ENCODE assay signal across 8 mouse cellular contexts in the genomic region with DNA sequence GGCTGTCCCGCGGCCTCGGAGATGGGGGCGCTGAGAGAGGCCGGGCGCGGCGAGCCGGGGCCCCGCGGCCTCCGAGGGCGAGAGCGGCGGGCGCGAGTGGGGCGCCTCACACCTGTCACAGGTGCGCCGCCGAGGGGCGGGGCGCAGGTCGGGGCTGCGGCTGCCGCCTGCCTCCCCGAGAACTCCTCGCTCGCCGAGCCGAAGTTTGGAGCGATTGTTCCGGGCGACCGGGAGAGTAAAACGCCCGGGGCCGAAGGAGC. TPM values are rescaled to one million over a fixed set of nuclear protein-coding genes. Genes with fewer than 3 reads are reported as not detected.
DNase-seq lines count a peak whose midpoint lies in the region; ATAC-seq and TF ChIP-seq lines count a peak whose summit lies in the region.

No protein-coding gene starts in this region.

- H3K9ac ChIP-seq in embryonic facial prominence, embryonic 14.5 days (ENCODE audit: low read depth, low read length) = peak overlapping the region; percentile 88
- peak overlapping the region; percentile 94 for H3K9ac ChIP-seq in intestine, postnatal 0 days (ENCODE audit: low read depth, low read length)
- H3K9ac ChIP-seq in midbrain, postnatal 0 days (replicated peaks; ENCODE audit: low read length, poor library complexity, severe bottlenecking) = peak overlapping the region; percentile 91

- no peak for TF ChIP-seq CTCF in left cerebral cortex, adult 2 months (IDR thresholded peaks at IDR 0.05)
- no peak for TF ChIP-seq CTCF in intestine, postnatal 0 days (IDR thresholded peaks at IDR 0.05; ENCODE audit: low read depth)
- TF ChIP-seq CTCF in midbrain, postnatal 0 days (IDR thresholded peaks at IDR 0.05) = no peak

- peak overlapping the region; percentile 86 for H3K4me3 ChIP-seq in left cerebral cortex, adult 2 months
- H3K4me3 ChIP-seq in embryonic facial prominence, embryonic 14.5 days (ENCODE audit: low read depth, low read length) = peak overlapping the region; percentile 95
- peak overlapping the region; percentile 82 for H3K4me3 ChIP-seq in intestine, postnatal 0 days (ENCODE audit: low read depth, low read length)
- H3K4me3 ChIP-seq in midbrain, postnatal 0 days (ENCODE audit: low read depth, low read length) = peak overlapping the region; percentile 97

- intact Hi-C loops in left cerebral cortex, adult 2 months (cut with DNase I) = loop anchor here (5.0 kb wide), 1 partner anchor 165 kb away; no protein-coding TSS in a partner anchor
- intact Hi-C loops in left cerebral cortex, postnatal 4 days (cut with DNase I) = loop anchor here (5.0 to 10.0 kb wide), 2 partner anchors 110 to 213 kb away; no protein-coding TSS in a partner anchor

- WGBS in embryonic facial prominence, embryonic 14.5 days = no CpG with 5 or more reads among the region's 38 CpGs
- under 1% methylated on average over 18 of the region's 38 CpGs for WGBS in intestine, postnatal 0 days
- 0% methylated on average over 23 of the region's 38 CpGs for WGBS in midbrain, postnatal 0 days

- H3K27me3 ChIP-seq in embryonic facial prominence, embryonic 14.5 days (replicated peaks; ENCODE audit: control insufficient read depth, insufficient read depth, low read length) = no peaks in the 10 kb centered on the region
- H3K27me3 ChIP-seq in intestine, postnatal 0 days (replicated peaks; ENCODE audit: control insufficient read depth, insufficient read depth, low read length) = no peaks in the 10 kb centered on the region
- no peaks in the 10 kb centered on the region for H3K27me3 ChIP-seq in midbrain, postnatal 0 days (ENCODE audit: insufficient read depth, low read length)

- H3K4me2 ChIP-seq in embryonic facial prominence, embryonic 14.5 days (ENCODE audit: low read depth, low read length) = peak overlapping the region; percentile 84
- H3K4me2 ChIP-seq in intestine, postnatal 0 days (replicated peaks; ENCODE audit: low read depth) = peak overlapping the region; percentile 85
- H3K4me2 ChIP-seq in midbrain, postnatal 0 days (ENCODE audit: low read depth, low read length, poor library complexity, severe bottlenecking) = peak overlapping the region; percentile 76

- H3K4me1 ChIP-seq in embryonic facial prominence, embryonic 14.5 days (ENCODE audit: control insufficient read depth, insufficient read depth, low read length) = peaks cover 4% of the 10 kb centered on the region; the same call in 1 of the 2 replicates
- 0 out of 2 replicates have a peak, but pooled peaks cover 2% of the 10 kb centered on the region for H3K4me1 ChIP-seq in intestine, postnatal 0 days (replicated peaks; ENCODE audit: control insufficient read depth, insufficient read depth, low read length)
- H3K4me1 ChIP-seq in midbrain, postnatal 0 days (ENCODE audit: insufficient read depth, low read length) = no peaks in the 10 kb centered on the region; the same call in 1 of the 2 replicates

- no peaks in the 10 kb centered on the region for H3K36me3 ChIP-seq in embryonic facial prominence, embryonic 14.5 days (ENCODE audit: control insufficient read depth, insufficient read depth, low read length)
- H3K36me3 ChIP-seq in intestine, postnatal 0 days (ENCODE audit: control insufficient read depth, insufficient read depth) = no peaks in the 10 kb centered on the region
- no peaks in the 10 kb centered on the region for H3K36me3 ChIP-seq in midbrain, postnatal 0 days (ENCODE audit: insufficient read depth, low read length)

- no peaks in the 10 kb centered on the region for H3K9me3 ChIP-seq in embryonic facial prominence, embryonic 14.5 days (ENCODE audit: control insufficient read depth, low read length)
- H3K9me3 ChIP-seq in intestine, postnatal 0 days (ENCODE audit: control insufficient read depth) = no peaks in the 10 kb centered on the region
- no peaks in the 10 kb centered on the region for H3K9me3 ChIP-seq in midbrain, postnatal 0 days (ENCODE audit: low read length)

- H3K27ac ChIP-seq in left cerebral cortex, adult 2 months = peak overlapping the region; percentile 85
- H3K27ac ChIP-seq in embryonic facial prominence, embryonic 14.5 days (replicated peaks; ENCODE audit: low read depth, low read length) = peak overlapping the region; percentile 88
- peak overlapping the region; percentile 98 for H3K27ac ChIP-seq in intestine, postnatal 0 days (ENCODE audit: low read depth, low read length)
- H3K27ac ChIP-seq in midbrain, postnatal 0 days (ENCODE audit: low read depth, low read length) = peak overlapping the region; percentile 89

- ATAC-seq in embryonic facial prominence, embryonic 14.5 days (ENCODE audit: low read depth) = peak; percentile 51; the same call in 1 of the 2 replicates
- ATAC-seq in intestine, postnatal 0 days = peak; percentile 82
- ATAC-seq in midbrain, postnatal 0 days (ENCODE audit: low FRiP score) = no peak; the same call in 1 of the 2 replicates

- DNase-seq in left cerebral cortex, adult 2 months (ENCODE audit: extremely low spot score in 1 of 2, low spot score in 2 of 2) = no peak
- DNase-seq in left cerebral cortex, postnatal 4 days = no peak
- DNase-seq in embryonic facial prominence, embryonic 14.5 days (ENCODE audit: low spot score) = no peak
- no peak for DNase-seq in midbrain, postnatal 0 days (ENCODE audit: low spot score)
- no peak for DNase-seq in adrenal gland, postnatal 25 days
- DNase-seq in ovary, adult 18-20 months (ENCODE audit: low spot score) = no peak
- DNase-seq in thymus, adult 18-20 months = no peak

RNA-seq across cellular contexts. Expression of a gene that starts 0.5 kb away (rescaled TPM):
- total RNA-seq in left cerebral cortex, adult 2 months (2021) = 10 to 100 TPM; 14.3 to 14.4 TPM
- 10 to 100 TPM; 37.3 to 41.0 TPM for total RNA-seq in left cerebral cortex, postnatal 4 days (2021)
- polyA plus RNA-seq in embryonic facial prominence, embryonic 14.5 days (2014; fragmentation: Nextera tagmentation; extraction: Ambion mirVana) = 6.5 and 7.6 TPM in 2 replicates
- polyA plus RNA-seq in intestine, postnatal 0 days (2015; fragmentation: Nextera tagmentation; extraction: Ambion mirVana) = 5.5 TPM in 2 replicates
- 36.8 and 39.0 TPM in 2 replicates for total RNA-seq in midbrain, postnatal 0 days (2014; rRNA removed)
- polyA plus RNA-seq in midbrain, postnatal 0 days (2015; fragmentation: Nextera tagmentation; extraction: Ambion mirVana) = 15.0 and 15.7 TPM in 2 replicates
- total RNA-seq in adrenal gland, postnatal 25 days (2021) = 18.0 and 18.7 TPM in 2 replicates
